Mouse (Mus musculus) hindbrain, embryonic 12.5 days (tissue): ENCODE results near the gene Clec2d. TPM values are rescaled to one million over a fixed set of nuclear protein-coding genes. Genes with fewer than 3 reads are reported as not detected.
"Not testable (repeated sequence)": the region's sequence is repeated elsewhere in the genome, so short reads cannot be mapped to it uniquely, and the experiment has no call there.

Experiments
- ATAC-seq: fragments of 200-750 bp; cut with Nextera tagmentation; 2 replicates; pipeline ENCODE4 v1.8.0; 2017; ENCODE audit warnings: moderate TSS enrichment; ENCODE audit not compliant: low FRiP score
- H3K27ac ChIP-seq: fragments of 300-500 bp; sonication (generic); 2 replicates; pipeline ENCODE4 v1.5.1; 2016; ENCODE audit warnings: mild to moderate bottlenecking
- H3K27me3 ChIP-seq: fragments of 300-500 bp; sonication (generic); 2 replicates; pipeline ENCODE4 v1.6.1; 2016; ENCODE audit warnings: mild to moderate bottlenecking
- H3K36me3 ChIP-seq: fragments of 300-500 bp; sonication (generic); 2 replicates; pipeline ENCODE4 v1.6.1; 2016; ENCODE audit warnings: mild to moderate bottlenecking
- H3K4me1 ChIP-seq: fragments of 300-500 bp; sonication (generic); 2 replicates; pipeline ENCODE4 v1.6.1; 2016
- H3K4me2 ChIP-seq: fragments of 300-500 bp; sonication (generic); replicated peaks from 2 replicates; pipeline ENCODE4 v1.6.1; 2016; ENCODE audit warnings: mild to moderate bottlenecking
- H3K4me3 ChIP-seq: fragments of 300-500 bp; sonication (generic); 2 replicates; pipeline ENCODE4 v1.5.1; 2016; ENCODE audit warnings: mild to moderate bottlenecking
- H3K9ac ChIP-seq: fragments of 300-500 bp; sonication (generic); 2 replicates; pipeline ENCODE4 v1.6.1; 2016; ENCODE audit warnings: mild to moderate bottlenecking, moderate library complexity
- H3K9me3 ChIP-seq: fragments of 300-500 bp; sonication (generic); replicated peaks from 2 replicates; pipeline ENCODE4 v1.6.1; 2016; ENCODE audit warnings: mild to moderate bottlenecking
- WGBS: fragments of 180-500 bp; shearing (Covaris S2); methylation state at CpG from one replicate; pipeline ENCODE4 v1.1.7; 2016; 5-methylcytosine and 5-hydroxymethylcytosine counted together
- polyA plus RNA-seq: library from polyadenylated mRNA; unstranded; fragments of >200 nt; fragmentation: Nextera tagmentation; extraction: Ambion mirVana; gene quantifications from 2 replicates; pipeline ENCODE4 v1.2.1, GENCODE M21; 2016

Clec2d gene
- polyA plus RNA-seq, 1 experiment from 2014 or later: not detected

DNA sequence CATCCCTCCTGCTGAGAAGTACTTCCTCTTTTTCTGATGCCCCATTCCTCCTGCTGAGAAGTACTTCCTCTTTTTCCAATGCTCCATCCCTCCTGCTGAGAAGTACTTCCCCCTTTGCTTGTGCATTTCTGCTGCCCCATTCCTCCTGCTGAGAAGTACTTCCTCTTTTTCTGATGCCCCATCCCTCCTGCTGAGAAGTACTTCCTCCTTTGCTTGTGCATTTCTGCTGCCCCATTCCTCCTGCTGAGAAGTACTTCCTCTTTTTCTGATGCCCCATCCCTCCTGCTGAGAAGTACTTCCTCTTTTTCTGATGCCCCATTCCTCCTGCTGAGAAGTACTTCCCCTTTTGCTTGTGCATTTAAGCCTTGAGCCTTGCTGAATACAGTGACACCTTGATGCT, 19.7 kb downstream of the Clec2d start:
- H3K27ac ChIP-seq, H3K36me3 ChIP-seq, H3K27me3 ChIP-seq, H3K4me3 ChIP-seq, H3K4me1 ChIP-seq, H3K4me2 ChIP-seq, ATAC-seq, H3K9me3 ChIP-seq, H3K9ac ChIP-seq: not testable (repeated sequence)

DNA sequence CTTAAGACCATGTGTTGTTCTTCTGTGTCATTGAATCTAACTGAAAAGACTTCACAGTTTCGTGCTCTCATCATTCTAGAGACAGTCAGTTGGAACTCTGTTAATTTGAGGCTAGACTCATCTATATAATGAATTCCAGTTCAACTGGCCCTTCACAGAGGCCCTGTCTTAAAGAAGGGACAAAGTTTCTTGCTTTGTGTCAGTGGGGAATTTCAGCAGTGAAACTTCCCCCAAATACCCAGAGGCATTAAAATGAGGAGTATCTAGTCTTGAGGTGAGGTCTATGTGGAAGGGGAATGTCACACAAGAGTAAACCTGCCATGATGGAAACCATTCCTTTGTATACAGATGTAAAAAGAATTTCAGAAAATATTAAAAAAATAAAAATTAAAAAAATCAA, 21.9 kb downstream of the Clec2d start:
- H3K27ac ChIP-seq: no peak overlapping the region
- no peaks in the 10 kb centered on the region for H3K27me3 ChIP-seq
- H3K9ac ChIP-seq: no peak overlapping the region
- 76% methylated on average over 1 of the region's 1 CpGs for WGBS
- H3K4me1 ChIP-seq: no peaks in the 10 kb centered on the region
- H3K9me3 ChIP-seq: no peaks in the 10 kb centered on the region
- no peak for ATAC-seq
- H3K4me2 ChIP-seq: no peak overlapping the region
- no peak overlapping the region for H3K4me3 ChIP-seq
- no peaks in the 10 kb centered on the region for H3K36me3 ChIP-seq

DNA sequence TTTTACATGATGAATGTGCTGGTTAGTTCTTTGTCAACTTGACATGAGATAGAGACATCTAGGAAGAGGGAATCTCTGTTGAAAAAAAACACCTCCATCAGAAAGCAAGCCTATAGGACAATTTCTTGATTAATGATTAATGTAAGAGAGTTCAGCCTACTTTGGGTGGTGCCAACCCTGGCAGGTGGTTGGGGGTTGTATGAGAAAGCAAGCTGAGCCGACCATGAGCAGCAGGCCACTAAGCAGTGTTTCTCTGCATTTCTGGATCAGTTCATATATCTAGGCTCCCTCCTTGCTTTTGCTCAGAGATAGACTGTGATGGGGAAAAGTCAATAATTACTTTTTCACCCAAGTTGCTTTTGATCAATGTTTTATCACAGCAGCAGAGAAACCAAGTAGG, 23.9 kb downstream of the Clec2d start:
- ATAC-seq: no peak
- no peak overlapping the region for H3K27ac ChIP-seq
- no peaks in the 10 kb centered on the region for H3K36me3 ChIP-seq
- no peak overlapping the region for H3K9ac ChIP-seq
- H3K9me3 ChIP-seq: no peaks in the 10 kb centered on the region
- WGBS: 90% methylated on average over 1 of the region's 1 CpGs
- no peak overlapping the region for H3K4me3 ChIP-seq
- no peaks in the 10 kb centered on the region for H3K27me3 ChIP-seq
- H3K4me2 ChIP-seq: no peak overlapping the region
- no peaks in the 10 kb centered on the region for H3K4me1 ChIP-seq

DNA sequence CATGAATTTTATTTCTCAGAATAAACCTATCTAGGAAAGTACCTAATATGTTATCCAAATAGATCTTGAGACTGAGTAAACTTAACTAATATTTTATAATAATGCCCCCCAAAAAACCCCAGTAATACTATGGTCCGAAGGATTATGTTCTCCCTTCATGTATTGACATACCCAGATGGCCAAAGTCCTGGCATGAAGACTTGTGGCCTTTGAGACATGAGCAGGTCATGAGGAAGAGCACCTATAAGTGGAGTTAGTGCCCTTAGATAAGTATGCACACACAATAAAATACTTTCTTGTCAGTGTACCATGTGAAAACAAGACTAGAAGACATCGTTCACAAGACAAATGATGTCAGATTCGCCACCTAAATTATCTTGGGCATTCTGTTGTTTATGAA, 24.4 kb downstream of the Clec2d start:
- no peak overlapping the region for H3K9ac ChIP-seq
- no peaks in the 10 kb centered on the region for H3K4me1 ChIP-seq
- ATAC-seq: no peak
- no peak overlapping the region for H3K4me2 ChIP-seq
- WGBS: 86% methylated on average over 3 of the region's 3 CpGs
- no peak overlapping the region for H3K27ac ChIP-seq
- H3K9me3 ChIP-seq: no peaks in the 10 kb centered on the region
- H3K4me3 ChIP-seq: no peak overlapping the region
- H3K27me3 ChIP-seq: no peaks in the 10 kb centered on the region
- H3K36me3 ChIP-seq: no peaks in the 10 kb centered on the region

DNA sequence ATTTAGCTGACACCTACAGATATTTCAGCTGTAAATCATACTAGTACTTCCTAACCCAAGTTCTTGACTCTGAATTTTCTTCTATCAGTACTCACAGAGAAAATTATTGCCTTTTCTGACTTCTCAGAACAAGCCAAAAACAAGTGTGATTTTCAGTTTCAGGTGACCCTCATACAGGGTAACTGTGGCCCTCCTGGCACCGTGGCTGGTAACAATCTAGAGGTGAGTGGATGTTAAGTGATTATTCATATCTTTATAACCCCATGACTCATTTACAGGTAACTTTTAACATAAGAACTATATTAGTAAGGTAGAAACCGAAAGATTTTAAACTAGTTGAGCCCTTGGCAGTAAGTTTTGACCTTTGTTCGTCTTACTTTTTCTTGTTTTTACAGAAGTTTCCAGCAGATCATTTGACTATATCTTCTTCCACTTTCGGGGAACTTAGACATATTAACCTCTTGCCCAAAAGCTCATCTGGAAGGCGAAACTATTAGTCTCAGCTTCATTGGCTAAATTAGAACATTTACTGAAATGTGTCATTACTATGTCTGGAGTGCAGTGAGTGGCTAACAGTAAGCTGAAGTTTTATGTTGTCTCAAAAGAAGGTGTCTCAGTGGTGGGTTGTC, 28.6 kb downstream of the Clec2d start:
- H3K9me3 ChIP-seq: no peaks in the 10 kb centered on the region
- H3K27me3 ChIP-seq: no peaks in the 10 kb centered on the region
- H3K4me2 ChIP-seq: no peak overlapping the region
- H3K4me3 ChIP-seq: no peak overlapping the region
- no peak overlapping the region for H3K9ac ChIP-seq
- ATAC-seq: no peak
- no peaks in the 10 kb centered on the region for H3K36me3 ChIP-seq
- no peak overlapping the region for H3K27ac ChIP-seq
- no peaks in the 10 kb centered on the region for H3K4me1 ChIP-seq
- WGBS: 90% methylated on average over 5 of the region's 5 CpGs

DNA sequence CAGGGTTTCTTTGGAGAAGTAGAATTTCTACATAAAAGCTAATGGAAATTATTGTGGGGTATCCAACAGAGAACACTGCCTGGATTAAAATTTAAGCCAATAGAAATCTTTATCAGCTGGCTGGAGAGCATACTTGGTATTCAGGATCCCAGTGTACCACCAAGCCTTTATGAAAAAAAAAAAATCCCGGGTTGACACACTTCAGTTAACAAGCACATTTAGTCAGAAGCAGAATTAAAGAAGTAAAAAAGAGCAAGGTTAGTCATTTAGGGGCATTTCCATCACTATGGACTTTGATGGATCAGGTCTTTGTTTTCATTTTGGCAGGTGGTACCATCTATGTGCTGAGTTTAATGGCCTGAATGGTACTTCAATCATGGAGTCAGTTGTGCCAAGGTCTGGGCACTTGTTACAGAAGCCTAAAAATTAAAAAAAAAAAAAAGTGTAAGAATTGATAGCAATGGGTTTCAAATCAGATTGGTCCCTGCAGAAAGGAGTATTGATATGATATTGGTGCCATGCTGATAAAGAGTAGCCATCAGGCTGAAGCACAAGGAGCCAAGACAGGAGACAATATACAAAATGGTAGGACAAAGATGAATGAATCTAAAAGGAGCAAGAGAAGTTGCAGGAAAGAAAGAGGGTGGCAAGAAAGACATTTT, 29.5 kb downstream of the Clec2d start:
- H3K9me3 ChIP-seq: no peaks in the 10 kb centered on the region

DNA sequence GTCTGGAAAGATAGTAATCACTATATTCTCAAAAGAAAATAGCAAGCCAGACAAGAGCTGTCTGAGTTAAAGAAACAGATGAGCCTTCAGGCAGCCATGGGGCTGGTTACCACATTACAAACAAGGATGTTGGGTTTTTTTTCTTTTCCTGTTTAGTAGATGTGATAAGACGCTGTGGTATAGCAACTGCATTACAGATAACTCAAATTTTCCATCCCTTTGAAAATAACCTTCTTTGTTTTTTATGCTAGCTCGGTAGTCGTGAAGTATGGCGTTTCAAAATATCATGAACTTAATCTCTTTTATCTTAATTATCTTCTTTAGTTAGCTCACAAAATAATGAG, 30.0 kb downstream of the Clec2d start:
- no peak for ATAC-seq
- Histone ChIP-seq H3K9me3 (no peaks in the 10 kb centered on the region), H3K36me3 (no peaks in the 10 kb centered on the region), H3K27ac (no peak overlapping the region), H3K4me3 (no peak overlapping the region), H3K4me1 (no peaks in the 10 kb centered on the region), H3K9ac (no peak overlapping the region), H3K4me2 (no peak overlapping the region), H3K27me3 (no peaks in the 10 kb centered on the region)
- WGBS: 86% methylated on average over 4 of the region's 4 CpGs

More for the DNA sequence above, 29.5 kb downstream of the Clec2d start:
- H3K36me3 ChIP-seq: no peaks in the 10 kb centered on the region
- H3K27me3 ChIP-seq: no peaks in the 10 kb centered on the region
- no peak for ATAC-seq
- H3K4me2 ChIP-seq: no peak overlapping the region
- H3K27ac ChIP-seq: no peak overlapping the region
- no peaks in the 10 kb centered on the region for H3K4me1 ChIP-seq
- no peak overlapping the region for H3K4me3 ChIP-seq
- WGBS: 85% methylated on average over 1 of the region's 1 CpGs
- no peak overlapping the region for H3K9ac ChIP-seq

DNA sequence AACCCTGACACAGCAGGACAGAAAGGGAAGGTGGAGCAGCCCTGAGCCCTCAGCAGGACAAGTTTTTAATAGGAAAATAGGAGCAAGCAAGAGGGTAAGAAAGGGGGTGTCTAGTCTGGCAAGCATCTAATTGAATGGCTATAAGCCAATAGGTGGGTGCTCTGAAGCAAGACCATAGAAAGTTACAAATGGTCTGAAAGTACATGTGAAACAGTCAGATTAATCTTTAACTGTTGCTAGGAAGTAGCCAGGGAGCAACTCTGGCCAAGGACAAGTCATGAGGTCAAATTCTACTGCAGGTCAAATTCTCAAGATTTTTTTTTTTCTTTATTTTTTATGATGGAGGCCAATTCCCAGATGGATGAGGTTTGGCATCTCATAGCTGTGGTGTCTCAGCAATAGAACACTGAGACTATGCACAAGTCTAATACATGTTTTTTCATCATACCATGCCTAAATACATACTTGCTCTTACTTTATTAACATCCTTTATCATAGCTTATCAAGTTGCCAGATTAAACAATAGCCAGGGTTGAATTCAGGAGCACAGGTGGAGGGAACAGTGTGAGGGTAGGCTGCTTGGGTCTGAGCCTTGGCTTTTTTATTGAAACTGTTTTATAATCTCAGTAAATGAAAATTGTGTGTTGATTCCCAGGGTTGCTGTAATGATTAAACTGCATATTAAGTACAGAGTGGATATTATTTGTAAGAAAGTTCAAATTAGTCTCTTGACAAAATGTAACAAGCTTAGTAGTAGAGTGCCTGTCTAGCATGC, 32.2 kb downstream of the Clec2d start:
- Histone ChIP-seq H3K4me3 (no peak overlapping the region), H3K9ac (no peak overlapping the region), H3K27ac (no peak overlapping the region), H3K36me3 (no peaks in the 10 kb centered on the region), H3K4me1 (no peaks in the 10 kb centered on the region), H3K27me3 (no peaks in the 10 kb centered on the region), H3K9me3 (no peaks in the 10 kb centered on the region), H3K4me2 (no peak overlapping the region)
- no peak for ATAC-seq

DNA sequence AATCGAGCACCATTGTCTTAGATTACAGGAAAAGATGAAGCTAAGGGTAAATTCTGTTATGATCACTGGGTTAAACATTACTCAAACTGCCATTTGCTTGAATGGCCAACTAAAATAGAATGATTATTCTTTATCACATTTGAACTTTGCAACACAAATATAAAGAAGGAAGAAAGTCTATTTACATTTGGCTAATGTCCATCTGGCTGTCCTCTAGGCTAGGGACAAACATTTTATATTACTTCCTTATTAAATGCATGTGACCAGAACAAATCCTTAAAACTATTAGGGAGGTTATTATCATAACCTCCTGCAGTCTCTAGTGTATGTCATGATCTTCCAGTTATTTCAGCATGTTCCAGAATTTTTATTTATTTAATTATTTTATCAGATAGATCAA, 33.1 kb downstream of the Clec2d start:
- no peak for ATAC-seq
- Histone ChIP-seq H3K36me3 (no peaks in the 10 kb centered on the region), H3K4me1 (no peaks in the 10 kb centered on the region), H3K9me3 (no peaks in the 10 kb centered on the region), H3K9ac (no peak overlapping the region), H3K27ac (no peak overlapping the region), H3K4me2 (no peak overlapping the region), H3K27me3 (no peaks in the 10 kb centered on the region), H3K4me3 (no peak overlapping the region)
- 81% methylated on average over 1 of the region's 1 CpGs for WGBS

DNA sequence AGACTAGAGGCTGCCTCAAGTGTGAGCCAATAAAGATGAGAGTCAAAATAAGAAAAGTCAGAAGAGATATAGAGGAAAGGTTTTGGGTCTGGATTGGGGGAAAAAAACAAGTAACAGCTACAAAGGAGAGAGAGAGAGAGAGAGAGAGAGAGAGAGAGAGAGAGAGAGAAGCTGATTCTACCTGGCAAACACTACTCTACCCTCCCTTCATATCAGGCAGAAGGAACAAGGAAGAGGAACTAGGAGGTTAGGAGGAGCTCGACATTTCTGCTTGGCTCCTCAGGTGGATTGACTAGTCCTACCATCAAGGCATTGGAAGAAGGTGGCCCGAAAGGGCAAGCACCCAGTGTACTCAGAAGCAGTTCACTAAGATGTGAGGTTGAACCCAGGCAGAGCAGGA, 33.8 kb downstream of the Clec2d start:
- WGBS: 87% methylated on average over 2 of the region's 2 CpGs
- no peak for ATAC-seq
- Histone ChIP-seq H3K4me2 (no peak overlapping the region), H3K36me3 (no peaks in the 10 kb centered on the region), H3K27ac (no peak overlapping the region), H3K27me3 (no peaks in the 10 kb centered on the region), H3K4me1 (no peaks in the 10 kb centered on the region), H3K9ac (no peak overlapping the region), H3K4me3 (no peak overlapping the region), H3K9me3 (no peaks in the 10 kb centered on the region)

DNA sequence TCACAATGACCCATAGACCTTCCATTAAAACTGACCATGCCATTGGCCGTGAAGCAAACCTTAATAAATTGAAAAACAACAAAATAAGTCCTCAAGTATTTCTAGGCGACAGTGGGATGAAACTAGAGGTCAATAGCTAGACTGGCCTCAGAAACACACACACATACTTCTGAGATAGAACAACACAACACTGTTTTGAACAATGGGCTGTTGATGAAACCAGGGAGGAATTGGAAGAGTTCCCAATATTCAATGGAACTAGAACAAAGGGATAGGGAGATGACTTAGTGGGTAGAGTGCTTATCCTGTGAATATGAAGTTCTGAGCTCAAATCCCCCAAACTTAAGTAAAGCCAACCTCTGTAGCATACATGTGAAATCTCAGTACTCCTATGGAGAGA, 34.6 kb downstream of the Clec2d start:
- no peaks in the 10 kb centered on the region for H3K4me1 ChIP-seq
- no peak overlapping the region for H3K4me2 ChIP-seq
- H3K4me3 ChIP-seq: no peak overlapping the region
- no peak overlapping the region for H3K27ac ChIP-seq
- H3K27me3 ChIP-seq: no peaks in the 10 kb centered on the region
- no peaks in the 10 kb centered on the region for H3K9me3 ChIP-seq
- no peak overlapping the region for H3K9ac ChIP-seq
- no peaks in the 10 kb centered on the region for H3K36me3 ChIP-seq
- 78% methylated on average over 2 of the region's 2 CpGs for WGBS
- ATAC-seq: no peak

DNA sequence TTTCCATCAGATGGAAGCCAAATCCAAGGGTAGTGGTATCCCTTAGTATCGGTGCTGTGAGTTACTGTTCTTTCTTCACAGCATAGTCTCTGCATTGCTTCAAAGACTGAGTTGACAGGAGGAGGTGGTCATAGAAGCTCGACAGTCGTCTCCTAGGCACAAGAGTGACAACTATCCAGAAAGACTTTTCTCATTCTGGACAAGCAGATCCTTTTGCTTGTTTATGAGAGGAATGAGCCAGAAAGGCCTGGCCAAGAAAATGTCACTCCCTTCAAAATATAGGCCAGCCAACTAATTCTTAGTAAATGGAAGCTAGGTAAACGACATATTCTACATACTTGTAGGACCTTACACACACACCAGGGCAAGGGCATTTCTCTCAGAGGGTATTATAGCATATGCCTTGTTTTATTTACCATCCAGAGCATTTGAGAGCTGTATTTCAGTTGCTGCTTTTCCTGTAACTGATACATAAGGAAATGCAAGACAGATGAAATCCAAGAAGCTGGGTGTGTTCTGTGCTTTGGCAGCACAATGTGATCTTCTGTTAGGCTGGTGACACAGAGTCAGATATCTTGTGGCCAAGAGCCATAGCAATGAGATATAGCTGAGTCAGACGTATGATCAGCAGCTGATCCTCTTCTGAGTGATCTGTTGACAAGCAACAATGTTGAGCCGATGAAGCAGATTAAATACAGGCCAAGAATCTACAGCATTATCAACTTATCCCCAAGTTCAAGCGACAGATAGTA, 35.6 kb downstream of the Clec2d start:
- ATAC-seq: no peak

More for the DNA sequence above, 35.6 kb downstream of the Clec2d start:
- Histone ChIP-seq H3K9ac (no peak overlapping the region), H3K4me2 (no peak overlapping the region), H3K4me1 (no peaks in the 10 kb centered on the region), H3K27ac (no peak overlapping the region), H3K4me3 (no peak overlapping the region), H3K36me3 (no peaks in the 10 kb centered on the region), H3K9me3 (no peaks in the 10 kb centered on the region), H3K27me3 (no peaks in the 10 kb centered on the region)
- WGBS: 93% methylated on average over 7 of the region's 7 CpGs
